Mouse (Mus musculus) forebrain, postnatal 0 days (tissue): ENCODE measurements at regions not wholly inside any gene's neighbourhood (a gene's known extent, or its start where the extent isn't known, plus 50 kb on each side); places are given as distances from the start of the nearest gene placed in this dataset.
A peak's percentile ranks its signal among the peaks of the same experiment; 100 is the strongest.

ENCODE experiments used
- ATAC-seq: fragments of 200-750 bp; cut with Nextera tagmentation; 2 replicates; pipeline ENCODE4 v1.8.0; 2017; ENCODE audit warnings: mild to moderate bottlenecking, moderate library complexity
- DNase-seq: peaks from one replicate; pipeline ENCODE4 v3.0.0-alpha.2; 2015
- H3K27ac ChIP-seq: fragments of 300-500 bp; sonication (generic); 2 replicates; pipeline ENCODE4 v1.5.1; 2014; ENCODE audit warnings: low read depth, mild to moderate bottlenecking, antibody characterized with exemption, low read length, moderate library complexity, mixed read lengths
- H3K27me3 ChIP-seq: fragments of 300-500 bp; sonication (generic); 2 replicates; pipeline ENCODE4 v1.6.1; 2014; ENCODE audit warnings: mild to moderate bottlenecking, low read length, mixed read lengths; ENCODE audit not compliant: insufficient read depth
- H3K36me3 ChIP-seq: fragments of 300-500 bp; sonication (generic); 2 replicates; pipeline ENCODE4 v1.6.1; 2014; ENCODE audit warnings: mild to moderate bottlenecking, moderate library complexity; ENCODE audit not compliant: insufficient read depth
- H3K4me1 ChIP-seq: fragments of 300-500 bp; sonication (generic); 2 replicates; pipeline ENCODE4 v1.6.1; 2014; ENCODE audit warnings: antibody characterized with exemption; ENCODE audit not compliant: insufficient read depth
- H3K4me2 ChIP-seq: fragments of 300-500 bp; sonication (generic); 2 replicates; pipeline ENCODE4 v1.6.1; 2014; ENCODE audit warnings: low read depth, mild to moderate bottlenecking, moderate library complexity
- H3K4me3 ChIP-seq: fragments of 300-500 bp; sonication (generic); 2 replicates; pipeline ENCODE4 v1.5.1; 2014; ENCODE audit warnings: low read depth, low read length, mixed read lengths
- H3K9ac ChIP-seq: fragments of 300-500 bp; sonication (generic); 2 replicates; pipeline ENCODE4 v1.6.1; 2014; ENCODE audit warnings: mild to moderate bottlenecking
- H3K9me3 ChIP-seq: fragments of 300-500 bp; sonication (generic); 2 replicates; pipeline ENCODE4 v1.6.1; 2016; ENCODE audit warnings: low read length
- CTCF ChIP-seq: sonication (generic); IDR thresholded peaks from 2 replicates; pipeline ENCODE4 v1.5.1; 2016; ENCODE audit warnings: antibody characterized with exemption, control low read depth, low read depth
- whole genome bisulfite sequencing: fragments of 180-500 bp; shearing (Covaris S2); extraction: QIAGEN DNeasy Blood & Tissue Kit; methylation state at CpG from one replicate; pipeline ENCODE4 v1.1.7; 2014; 5-methylcytosine and 5-hydroxymethylcytosine counted together

- Histone ChIP-seq H3K4me1 (0 out of 2 replicates have a peak, but pooled peaks cover 3% of the 10 kb centered on the region), H3K9me3 (no peaks in the 10 kb centered on the region), H3K4me2 (no peak overlapping the region), H3K4me3 (no peak overlapping the region), H3K27ac (no peak overlapping the region), H3K36me3 (no peaks in the 10 kb centered on the region), H3K9ac (no peak overlapping the region), H3K27me3 (no peaks in the 10 kb centered on the region)
- WGBS, result 68% methylated on average over 2 of the region's 2 CpGs
- TF ChIP-seq CTCF, result no peak
- ATAC-seq (no peak), DNase-seq (no peak)
Observed at GRCm38 (mm10) chr16:21361406-21361805, 61.5 kb upstream of the Vps8 start.

- Histone ChIP-seq H3K36me3 (no peaks in the 10 kb centered on the region), H3K4me1 (0 out of 2 replicates have a peak, but pooled peaks cover 3% of the 10 kb centered on the region), H3K9me3 (no peaks in the 10 kb centered on the region), H3K27ac (no peak overlapping the region), H3K27me3 (no peaks in the 10 kb centered on the region), H3K4me3 (no peak overlapping the region), H3K9ac (no peak overlapping the region), H3K4me2 (no peak overlapping the region)
- DNase-seq, result no peak
- no peak for ATAC-seq
- WGBS, result 46% methylated on average over 12 of the region's 12 CpGs
- TF ChIP-seq CTCF, result no peak
Observed at GRCm38 (mm10) chr16:21362663-21363367, 60.1 kb upstream of the Vps8 start.

- Histone ChIP-seq H3K27me3 (no peaks in the 10 kb centered on the region), H3K9ac (no peak overlapping the region), H3K4me2 (no peak overlapping the region), H3K27ac (no peak overlapping the region), H3K9me3 (no peaks in the 10 kb centered on the region), H3K4me1 (no peaks in the 10 kb centered on the region), H3K36me3 (no peaks in the 10 kb centered on the region), H3K4me3 (no peak overlapping the region)
- DNase-seq (no peak), ATAC-seq (no peak)
- no peak for TF ChIP-seq CTCF
- WGBS, result 35% methylated on average over 8 of the region's 8 CpGs
Observed at GRCm38 (mm10) chr16:21364885-21365284, 58.0 kb upstream of the Vps8 start.

GRCm38 (mm10) chr16:21367449-21367848 is 55.5 kb upstream of the Vps8 start:
- no peak overlapping the region for H3K4me2 ChIP-seq
- no peak overlapping the region for H3K9ac ChIP-seq
- H3K4me1 ChIP-seq, result no peaks in the 10 kb centered on the region
- H3K4me3 ChIP-seq, result no peak overlapping the region
- no peaks in the 10 kb centered on the region for H3K9me3 ChIP-seq
- H3K27me3 ChIP-seq, result no peaks in the 10 kb centered on the region
- TF ChIP-seq CTCF, result peak; percentile 55
- no peaks in the 10 kb centered on the region for H3K36me3 ChIP-seq
- H3K27ac ChIP-seq, result no peak overlapping the region
- ATAC-seq (no peak), DNase-seq (no peak)
- WGBS, result 29% methylated on average over 8 of the region's 8 CpGs

- H3K4me1 ChIP-seq, result no peaks in the 10 kb centered on the region
- no peaks in the 10 kb centered on the region for H3K9me3 ChIP-seq
- TF ChIP-seq CTCF, result no peak
- H3K9ac ChIP-seq, result no peak overlapping the region
- H3K27me3 ChIP-seq, result no peaks in the 10 kb centered on the region
- DNase-seq, result no peak
- no peak overlapping the region for H3K4me2 ChIP-seq
- H3K36me3 ChIP-seq, result no peaks in the 10 kb centered on the region
- no peak for ATAC-seq
- WGBS, result 90% methylated on average over 1 of the region's 1 CpGs
- H3K4me3 ChIP-seq, result no peak overlapping the region
- no peak overlapping the region for H3K27ac ChIP-seq
Observed at GRCm38 (mm10) chr16:21368821-21369220, 54.1 kb upstream of the Vps8 start.

GRCm38 (mm10) chr16:21369569-21370512 is 53.1 kb upstream of the Vps8 start:
- no peak overlapping the region for H3K9ac ChIP-seq
- no peak for DNase-seq
- no peak for TF ChIP-seq CTCF
- no peaks in the 10 kb centered on the region for H3K27me3 ChIP-seq
- no peaks in the 10 kb centered on the region for H3K9me3 ChIP-seq
- no peak overlapping the region for H3K27ac ChIP-seq
- no peaks in the 10 kb centered on the region for H3K36me3 ChIP-seq
- no peak for ATAC-seq
- no peak overlapping the region for H3K4me2 ChIP-seq
- WGBS, result 63% methylated on average over 12 of the region's 12 CpGs
- no peaks in the 10 kb centered on the region for H3K4me1 ChIP-seq
- H3K4me3 ChIP-seq, result no peak overlapping the region
